Mouse (Mus musculus) liver, adult (tissue): ENCODE results near the gene Nfia.

Experiments
- GATA4 ChIP-seq: IDR thresholded peaks from 2 replicates; pipeline ENCODE4 v1.6.1; 2014; ENCODE audit warnings: mild to moderate bottlenecking, low read length; ENCODE audit not compliant: insufficient replicate concordance

The Nfia gene

DNA sequence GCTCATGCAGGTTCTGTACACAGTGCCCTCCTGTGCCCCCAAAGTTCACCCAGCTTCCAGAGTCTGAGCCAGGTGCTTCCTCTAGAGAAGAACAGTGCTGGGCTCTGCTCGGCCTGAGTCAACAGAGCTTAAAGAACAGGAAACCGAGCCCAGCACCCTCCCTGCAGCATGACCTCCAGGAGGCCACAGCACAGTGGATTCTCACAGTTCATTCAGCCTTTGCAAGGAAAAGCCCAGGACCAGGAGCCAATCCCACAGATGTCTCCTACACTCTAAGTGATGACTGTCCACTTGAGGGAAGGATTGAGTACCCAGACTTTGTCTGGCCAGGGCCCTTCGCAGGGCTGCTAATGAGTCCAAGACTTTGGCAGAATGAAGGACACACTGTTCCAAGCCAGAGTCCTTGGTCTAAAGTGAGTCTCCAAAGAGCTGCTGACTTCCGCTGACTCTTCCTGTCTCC lies 318.9 kb downstream of the Nfia start:
- TF ChIP-seq GATA4 = no peak

DNA sequence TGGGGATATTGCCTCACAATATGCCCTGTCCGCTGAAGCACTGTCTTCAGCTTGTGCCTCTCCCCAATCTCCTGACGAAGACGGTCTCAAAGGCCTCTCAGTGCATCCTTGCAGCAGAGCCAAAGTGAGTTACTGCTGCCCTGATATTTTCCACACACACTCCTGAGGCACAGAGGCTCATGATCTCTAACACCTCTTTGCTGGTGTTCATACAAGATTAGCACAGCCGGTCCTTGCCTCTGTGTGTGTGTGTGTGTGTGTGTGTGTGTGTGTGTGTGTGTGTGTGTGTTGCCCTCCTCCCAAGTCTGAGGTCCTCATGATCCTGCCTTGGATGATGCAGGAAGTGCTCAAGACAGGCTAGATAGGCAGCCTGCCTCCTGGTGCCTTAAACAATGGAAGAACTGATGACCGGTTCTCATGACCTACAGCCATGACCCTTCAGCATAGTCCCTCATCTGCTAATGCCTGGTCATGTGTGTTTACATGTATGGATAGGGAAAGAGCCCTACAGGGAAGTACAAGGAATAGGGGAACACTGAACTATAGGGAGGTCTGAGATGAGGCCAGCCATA lies 319.5 kb downstream of the Nfia start:
- peak; percentile 47; the same call in 1 of the 2 replicates for TF ChIP-seq GATA4

DNA sequence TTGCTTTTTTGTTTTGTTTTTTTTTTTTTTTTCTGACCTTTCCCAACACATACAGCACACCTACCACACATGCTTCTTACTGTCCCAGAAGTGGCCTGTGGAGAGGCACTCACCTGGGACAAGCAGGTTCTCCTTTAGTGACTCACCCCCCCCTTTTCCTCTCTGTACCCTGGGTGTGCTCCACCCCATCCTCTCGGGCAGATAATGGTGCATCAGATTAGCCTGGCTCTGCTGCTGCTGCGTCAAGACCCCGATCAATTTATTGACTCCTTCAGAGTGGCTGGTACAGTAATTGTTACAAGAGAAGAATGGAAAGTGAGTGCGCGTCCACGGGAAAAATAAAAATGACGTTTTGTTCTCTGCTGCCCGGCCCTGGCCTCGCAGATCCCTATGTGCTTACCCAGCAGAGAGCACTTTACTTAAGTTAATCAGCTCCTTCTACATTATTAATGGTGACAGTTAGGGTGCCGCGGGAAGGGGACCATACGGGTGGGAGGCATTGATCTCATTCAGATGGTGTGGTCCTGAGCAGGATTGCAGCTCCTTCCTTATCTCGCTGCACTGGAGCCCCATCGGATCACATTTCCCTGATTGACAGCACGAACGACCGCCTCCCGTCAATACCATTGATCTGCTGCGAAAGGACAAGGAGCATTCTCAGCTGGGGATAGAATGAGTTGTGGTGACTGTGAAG lies 321.7 kb downstream of the Nfia start:
- peak; percentile 82 for TF ChIP-seq GATA4

DNA sequence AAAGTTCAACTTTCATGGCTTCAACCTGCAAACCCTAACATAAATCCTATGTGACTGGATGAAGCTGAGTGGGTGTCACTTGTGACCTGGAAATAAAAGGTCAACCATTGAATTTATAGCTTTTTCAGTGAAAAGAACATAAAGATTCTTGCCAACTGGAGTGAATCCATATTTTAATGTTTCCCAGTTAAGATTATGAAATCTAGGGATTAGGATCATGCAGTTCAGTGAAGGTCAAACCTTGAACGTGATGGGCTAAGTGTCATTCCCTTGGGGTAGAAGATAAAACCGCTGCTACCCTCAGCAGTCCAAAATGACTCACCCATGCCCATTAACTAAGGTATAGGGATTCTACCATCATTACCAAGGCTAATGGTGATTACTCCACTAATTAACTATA lies 322.5 kb downstream of the Nfia start:
- TF ChIP-seq GATA4 = no peak

DNA sequence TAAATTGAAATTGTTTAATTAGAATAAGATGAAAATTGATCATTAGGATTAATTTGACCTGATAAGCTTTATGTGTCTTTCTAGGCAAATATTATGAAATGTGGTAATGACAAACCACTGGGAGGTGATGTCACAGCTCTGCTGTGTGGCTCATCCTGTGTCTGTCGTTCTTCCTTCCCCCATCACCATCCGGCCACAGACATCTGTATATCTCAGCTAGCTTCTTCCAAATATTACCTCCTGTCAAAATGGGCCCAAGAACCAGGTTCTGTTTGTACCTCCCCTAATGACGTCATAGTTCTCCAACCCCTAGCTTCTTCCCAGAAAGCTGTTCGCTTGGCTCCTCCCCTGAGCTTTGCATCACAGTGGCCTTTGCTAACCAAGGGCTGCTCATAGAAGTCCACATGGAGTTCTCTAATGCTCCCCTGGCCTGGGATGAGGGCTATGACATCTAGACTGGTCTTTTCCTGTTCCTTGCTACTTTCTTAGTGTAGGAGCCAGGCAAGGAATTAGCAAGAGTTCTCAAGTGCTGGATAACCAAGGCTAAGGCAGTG lies 324.6 kb downstream of the Nfia start:
- TF ChIP-seq GATA4 = no peak

DNA sequence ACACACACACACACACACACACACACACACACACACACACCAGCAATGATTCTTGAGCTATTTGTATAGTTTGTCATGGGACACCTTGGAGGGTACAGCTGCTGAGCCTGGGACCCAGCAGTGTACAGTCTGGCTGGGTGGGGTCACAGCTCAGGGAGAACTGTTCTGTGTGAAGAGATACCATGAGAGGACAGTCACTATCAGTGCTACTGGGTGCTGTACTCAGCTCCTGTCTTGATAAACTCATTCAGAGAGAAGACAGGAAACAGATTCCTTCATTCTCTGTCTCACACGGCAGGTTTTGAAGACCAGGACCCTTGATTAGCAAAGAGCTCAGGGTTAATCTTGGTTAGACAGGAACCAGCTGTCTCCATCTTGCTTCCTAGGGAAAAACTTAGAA lies 326.1 kb downstream of the Nfia start:
- TF ChIP-seq GATA4 = no peak

DNA sequence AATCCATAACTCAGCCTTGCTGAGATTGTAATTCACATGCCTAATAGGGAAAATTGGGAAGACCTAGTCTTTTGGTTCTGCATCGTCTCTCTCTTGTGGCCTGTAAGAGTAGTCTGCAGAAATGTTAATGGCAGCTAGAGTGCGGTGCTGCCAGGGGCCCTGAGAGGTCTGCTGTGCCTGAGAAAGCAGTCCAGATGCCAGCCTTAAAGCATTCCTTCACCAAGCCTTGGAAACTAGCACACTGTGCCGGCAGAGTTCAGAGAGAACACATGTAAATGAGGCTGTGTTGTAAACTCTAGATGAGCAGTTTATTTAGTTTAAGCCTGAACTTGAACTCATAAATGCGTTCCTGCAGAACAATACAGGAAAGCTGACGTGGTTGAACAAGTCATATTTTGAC lies 326.9 kb downstream of the Nfia start:
- TF ChIP-seq GATA4 = no peak

DNA sequence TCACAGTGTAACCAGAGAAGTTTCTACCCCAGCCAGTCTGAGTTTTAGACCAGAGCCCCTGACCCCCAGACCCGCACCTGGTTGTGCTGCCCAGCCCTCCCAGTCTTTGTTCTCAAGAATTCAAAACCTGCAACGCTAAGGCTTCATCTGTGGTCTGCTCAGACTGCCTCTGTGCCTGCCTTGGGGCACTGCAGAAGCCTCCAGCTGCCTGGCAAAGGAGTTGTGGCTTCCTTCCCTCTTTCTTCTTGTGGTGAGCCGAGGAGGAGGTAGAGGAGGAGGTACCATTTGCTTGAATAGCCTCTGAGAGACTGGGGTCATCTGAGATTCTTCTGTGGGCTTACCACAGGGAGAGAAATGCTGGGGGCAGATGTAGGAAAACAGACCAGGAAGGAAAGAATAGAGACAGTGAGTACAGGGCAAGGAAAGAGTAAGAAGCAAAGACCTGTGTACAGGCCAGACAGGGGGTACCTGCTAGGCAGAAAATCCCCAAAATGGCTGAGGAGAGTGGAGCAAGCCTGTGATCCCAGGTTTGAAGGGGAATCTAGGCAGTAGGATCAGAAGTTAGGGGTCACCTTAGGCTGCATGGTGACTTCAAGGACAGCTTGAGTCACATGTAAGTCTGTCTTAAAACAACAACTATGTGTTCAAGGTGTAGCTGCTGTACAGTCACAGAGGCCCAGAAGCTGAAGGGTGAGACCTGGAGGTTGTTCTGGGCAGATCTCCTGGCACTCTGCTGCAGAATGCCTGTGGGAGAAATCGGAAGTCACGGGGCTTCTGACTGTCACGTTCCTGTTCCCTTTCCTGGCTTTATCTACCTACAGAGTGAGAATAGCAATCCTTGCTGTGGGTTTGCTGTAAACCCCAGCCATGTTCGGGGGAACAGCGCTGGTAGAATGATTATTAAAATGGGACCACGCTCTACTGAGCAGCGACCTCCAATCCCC lies 328.9 kb downstream of the Nfia start:
- no peak for TF ChIP-seq GATA4

DNA sequence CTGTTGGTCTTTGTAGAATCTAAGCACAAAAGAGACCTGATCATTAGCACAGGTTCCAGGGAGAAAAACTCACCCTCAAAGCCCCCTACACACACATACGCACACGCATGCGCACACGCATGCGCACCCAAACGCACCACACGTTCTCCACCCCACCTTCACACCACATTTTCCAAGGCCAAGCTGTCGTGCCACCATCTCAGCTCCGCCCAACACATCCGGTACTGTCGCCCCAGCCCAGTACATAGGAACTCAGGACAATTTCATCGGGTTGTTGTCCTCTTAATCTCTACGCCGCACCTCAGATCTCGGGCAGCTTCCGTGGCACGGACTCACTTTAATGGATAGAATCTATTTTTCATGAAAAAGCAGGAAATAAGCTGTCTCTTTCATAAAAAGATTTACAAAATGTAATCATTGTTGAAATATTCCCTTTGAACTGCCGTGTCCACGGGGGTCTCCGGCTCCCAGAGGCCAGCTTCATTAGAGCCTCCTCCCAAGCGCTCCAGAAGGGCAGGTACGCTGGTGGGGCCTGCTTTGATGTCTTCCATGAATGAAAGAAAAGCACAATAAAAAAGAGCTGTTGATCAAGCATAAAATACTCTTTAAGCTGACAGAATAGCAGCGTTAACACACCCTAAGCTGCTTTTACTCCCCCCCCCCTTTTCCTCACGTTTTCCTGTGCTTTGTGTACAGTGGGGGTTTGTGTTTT lies 330.2 kb downstream of the Nfia start:
- no peak for TF ChIP-seq GATA4

DNA sequence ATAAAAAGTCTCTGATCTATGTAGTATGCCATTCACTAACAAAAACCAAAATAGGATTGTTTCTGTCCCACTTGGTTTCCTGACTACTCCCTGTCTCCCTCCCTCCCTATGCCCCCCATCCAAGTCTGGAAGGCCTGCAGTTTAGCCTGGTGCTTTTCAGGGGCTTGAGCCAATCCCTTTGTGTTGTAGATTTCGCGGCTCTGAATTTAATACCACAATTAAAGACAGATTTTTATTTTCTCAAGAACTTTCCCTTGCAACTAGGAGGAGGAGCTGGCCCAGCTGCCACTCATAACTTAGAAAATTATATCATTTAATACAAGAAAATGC lies 330.8 kb downstream of the Nfia start:
- TF ChIP-seq GATA4 = no peak

DNA sequence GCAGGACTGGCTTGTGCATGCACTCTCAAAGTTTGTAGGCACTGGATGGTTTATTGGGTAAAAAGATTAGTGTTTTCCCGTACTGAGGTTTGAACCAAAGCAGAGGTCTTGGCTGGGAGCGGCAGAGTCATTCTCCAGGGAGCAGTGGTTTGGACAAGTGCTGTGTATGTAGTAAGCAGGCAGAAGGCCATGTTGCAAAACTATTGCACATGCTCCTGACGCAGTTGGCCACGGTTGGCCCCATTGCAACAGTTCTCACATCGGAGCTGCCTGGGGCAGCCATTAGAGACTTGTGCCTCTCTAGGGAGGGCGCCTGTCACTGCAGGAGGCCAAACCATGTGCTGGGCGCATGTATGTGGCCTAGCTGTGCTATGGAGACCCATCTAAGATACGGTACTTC lies 331.6 kb downstream of the Nfia start:
- no peak for TF ChIP-seq GATA4

DNA sequence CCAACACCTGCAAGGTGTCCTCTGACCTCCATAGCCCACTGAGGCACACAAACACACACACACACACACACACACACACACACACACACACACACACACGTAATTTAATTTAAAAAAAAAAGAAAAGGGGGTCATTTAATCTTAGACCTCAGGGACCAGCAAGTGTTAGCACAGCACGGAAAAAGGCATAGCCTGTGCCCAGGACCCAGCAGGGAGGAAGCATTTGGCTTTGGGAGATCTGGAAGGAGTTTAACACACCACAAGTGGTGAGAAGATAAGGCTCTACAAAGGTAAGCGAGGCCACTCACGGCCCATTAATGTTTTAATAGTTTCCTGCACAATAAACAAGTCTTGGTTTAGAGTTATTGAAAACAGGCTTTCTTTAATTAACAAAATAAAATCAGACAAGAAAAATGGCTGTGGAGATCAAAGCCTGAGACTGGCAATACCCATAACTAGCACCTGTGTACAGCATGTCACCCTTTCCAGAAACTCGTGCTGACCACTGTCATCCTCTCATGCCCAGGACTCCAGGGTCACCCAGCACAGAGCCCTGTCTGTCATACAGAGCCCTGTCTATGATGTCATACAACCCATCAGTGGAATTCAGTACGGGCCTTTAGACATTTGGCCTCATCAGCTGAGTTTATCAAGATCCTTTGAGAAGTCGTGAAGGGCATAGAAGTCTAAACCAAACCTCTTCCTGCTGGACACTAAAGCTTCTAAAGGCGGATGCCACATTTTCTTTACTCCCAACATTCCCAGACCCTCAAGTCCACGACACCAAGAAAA lies 332.6 kb downstream of the Nfia start:
- TF ChIP-seq GATA4 = no peak

DNA sequence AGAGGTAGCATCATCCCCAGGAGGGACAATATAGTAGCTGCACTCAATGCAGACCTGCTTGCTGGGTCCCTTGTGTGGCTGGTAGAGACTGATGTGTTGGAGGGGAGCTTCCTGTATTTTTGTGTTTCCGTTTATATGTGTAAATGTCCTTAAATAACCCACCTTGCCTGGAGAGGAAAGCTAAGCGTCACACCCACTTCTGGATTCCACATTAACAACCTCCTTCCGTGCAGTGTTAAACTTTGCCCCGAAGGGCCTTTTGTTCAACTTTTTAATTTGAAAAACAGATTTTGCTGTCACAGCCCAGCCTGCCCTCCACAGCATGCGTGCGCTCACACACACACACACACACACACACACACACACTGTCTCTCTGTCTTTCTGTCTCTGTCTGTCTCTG lies 333.4 kb downstream of the Nfia start:
- TF ChIP-seq GATA4 = no peak

DNA sequence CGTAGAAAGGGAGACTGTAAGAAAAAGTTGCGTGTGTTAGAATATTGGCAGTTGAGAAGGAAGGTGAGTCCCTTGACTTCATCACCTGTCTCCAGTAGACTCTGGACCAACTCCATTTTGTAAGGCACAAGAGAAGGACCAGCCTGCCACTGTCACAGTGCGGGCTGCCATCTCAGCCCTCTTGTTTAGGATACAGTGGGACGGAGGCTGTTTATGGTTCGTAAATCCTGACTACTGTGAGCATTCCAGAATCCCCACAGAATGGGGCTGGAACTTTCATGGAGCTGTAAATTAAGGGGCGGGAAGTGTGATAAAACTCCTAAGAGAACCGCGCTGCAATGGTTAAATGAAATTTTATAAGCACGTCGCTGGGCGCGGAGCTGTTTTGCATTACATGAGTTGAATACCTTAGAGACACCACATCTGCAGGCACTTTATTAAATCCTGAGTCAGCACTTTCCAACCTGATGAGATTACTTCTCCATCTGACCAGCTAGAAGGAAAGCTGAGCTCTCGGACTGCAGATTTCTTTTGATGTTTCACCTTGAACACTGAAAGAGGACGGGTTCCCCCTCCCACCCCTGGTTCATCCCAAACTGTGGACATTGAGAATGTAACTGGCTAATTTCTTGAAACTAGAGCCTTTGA lies 334.0 kb downstream of the Nfia start:
- no peak for TF ChIP-seq GATA4

DNA sequence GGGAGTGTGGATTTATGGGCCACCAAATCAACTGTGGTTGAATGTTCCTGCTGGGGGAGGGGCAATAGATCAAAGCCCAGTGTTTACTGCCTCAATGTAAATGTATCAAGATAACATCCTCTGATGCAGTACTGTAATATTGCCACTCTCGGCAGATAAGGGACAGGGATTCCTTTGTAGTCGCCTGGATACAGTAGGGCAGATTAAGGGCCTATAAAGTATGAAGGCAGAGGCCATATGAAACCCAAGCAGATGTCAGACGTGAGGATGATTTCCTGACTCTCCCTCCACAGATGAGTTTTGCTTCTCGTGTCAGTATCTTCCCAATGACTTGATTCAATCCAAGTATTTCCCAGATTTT lies 334.5 kb downstream of the Nfia start:
- no peak for TF ChIP-seq GATA4
